Mouse (Mus musculus) kidney, adult 8-10 months (tissue): ENCODE measurements around the gene Mrps9.

Source experiments
- DNase-seq, 2 experiments: peaks; one replicate each; pipeline ENCODE4 v3.0.0; 2022

Gene Mrps9

GRCm38 (mm10) chr1:42907153-42907552, 56.1 kb downstream of the Mrps9 start:
- no peak for DNase-seq

GRCm38 (mm10) chr1:42915062-42915461, 64.0 kb downstream of the Mrps9 start:
- DNase-seq, result no peak

DNA sequence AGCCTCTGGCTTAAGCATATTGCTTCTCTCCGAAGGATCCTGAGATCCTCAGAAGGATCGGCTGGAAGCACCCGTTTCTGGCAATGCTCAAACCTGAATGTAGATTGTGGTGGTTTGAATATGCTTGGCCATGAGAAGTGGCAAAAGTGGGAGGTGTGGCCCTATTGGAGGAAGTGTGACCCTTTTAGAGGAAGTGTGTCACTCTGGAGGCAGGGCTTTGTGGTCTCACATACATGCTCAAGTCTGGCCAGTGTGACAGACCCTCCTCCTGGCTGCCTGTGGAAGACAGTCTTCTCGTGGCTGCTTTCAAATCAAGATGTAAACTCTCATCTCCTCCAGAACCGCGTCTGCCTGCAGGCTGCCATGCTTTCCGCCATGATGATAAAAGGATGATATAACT, 65.7 kb downstream of the Mrps9 start:
- no peak for DNase-seq

DNA sequence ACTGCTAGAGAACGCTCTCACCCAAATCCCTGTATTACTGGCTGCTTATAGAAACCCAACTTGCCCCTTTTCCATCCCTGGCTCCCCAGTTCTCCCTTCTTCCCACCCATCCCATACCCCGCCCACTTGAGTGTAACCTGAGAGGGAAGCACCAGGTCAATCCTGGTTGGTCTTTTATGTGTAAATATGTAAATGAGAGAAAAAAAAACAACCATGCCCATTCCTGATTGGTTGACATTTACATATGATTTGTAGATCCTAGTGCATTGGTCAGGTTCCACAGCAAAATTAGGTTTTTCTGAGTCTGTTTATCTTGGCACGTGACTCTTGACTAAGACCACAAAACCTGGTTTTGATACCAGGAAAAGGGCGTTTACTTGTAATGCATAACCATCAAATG, 66.9 kb downstream of the Mrps9 start:
- no peak for DNase-seq

- DNase-seq, result no peak
These were observed 72.9 kb downstream of the Mrps9 start for GRCm38 (mm10) chr1:42923924-42924323.

DNA sequence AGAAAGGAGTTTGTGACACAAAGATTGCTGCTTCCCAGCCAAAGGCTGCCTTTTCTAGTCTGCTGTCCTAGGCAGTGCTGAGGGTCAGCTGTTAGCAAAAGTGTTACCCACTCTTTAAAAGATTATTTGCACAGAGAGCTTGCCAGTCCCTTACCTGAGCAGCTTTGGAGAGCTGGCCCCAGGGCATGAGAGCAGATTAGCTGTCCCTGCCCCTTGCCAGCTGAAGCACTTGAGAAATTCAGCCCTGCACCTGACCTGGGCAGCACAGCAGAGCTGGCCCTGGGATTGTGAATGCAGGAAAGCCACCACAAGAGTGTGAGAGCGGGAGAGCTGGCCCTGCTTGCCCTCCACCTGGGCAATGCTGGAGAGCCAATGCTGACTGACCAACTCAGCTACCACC, 82.6 kb downstream of the Mrps9 start:
- DNase-seq, result no peak

GRCm38 (mm10) chr1:42948486-42948885, 97.5 kb downstream of the Mrps9 start:
- no peak for DNase-seq

- DNase-seq, result no peak
These were observed 101.9 kb downstream of the Mrps9 start, which contains the start of gene Gpr45 for GRCm38 (mm10) chr1:42952734-42953481. TSS of gene Gpr45 (plus strand) at chr1:42952872.

GRCm38 (mm10) chr1:42953482-42953822, 102.4 kb downstream of the Mrps9 start:
- no peak for DNase-seq
